Mouse (Mus musculus): Measurements from ENCODE around the gene Armc5. TPM values are rescaled to one million over a fixed set of nuclear protein-coding genes. Genes with fewer than 3 reads are reported as not detected.

Gene Armc5
- total and polyA plus RNA-seq, 3 experiments: 14.6 to 23.7 TPM; not detected in 1

GRCm38 (mm10) chr7:128279750-128280149 lies 42.6 kb downstream of the Armc5 start:
- TF ChIP-seq UBTF (IDR thresholded peaks at IDR 0.05; ENCODE audit: borderline replicate concordance, insufficient read depth, low read depth, low read length): no peak
- no peak for TF ChIP-seq MYC (IDR thresholded peaks at IDR 0.05; ENCODE audit: low read depth, low read length)
- no peak for TF ChIP-seq POLR2A (IDR thresholded peaks at IDR 0.05; ENCODE audit: control insufficient read depth in 1 of 2, insufficient read depth in 1 of 2, low read depth in 1 of 2, low read length in 2 of 2, poor library complexity in 1 of 2)
- Histone ChIP-seq H3K27me3 (ENCODE audit: control insufficient read depth in 1 of 2, insufficient read depth in 2 of 2, low read length in 2 of 2) (no peaks in the 10 kb centered on the region), H3K4me1 (ENCODE audit: control insufficient read depth in 1 of 2, insufficient read depth in 2 of 2, low read length in 2 of 2) (no peaks in the 10 kb centered on the region), H3K27ac (ENCODE audit: control insufficient read depth, low read depth, low read length) (no peak overlapping the region), H3K36me3 (ENCODE audit: control insufficient read depth in 1 of 2, insufficient read depth in 2 of 2, low read length in 2 of 2) (peaks cover 0 to 16% of the 10 kb centered on the region in 2 experiments; a peak in 2 of 4 replicates), H3K9me3 (replicated peaks; ENCODE audit: insufficient read depth, low read length) (no peaks in the 10 kb centered on the region), H3K9ac (ENCODE audit: control insufficient read depth, low read depth, low read length, poor library complexity, severe bottlenecking) (no peak overlapping the region), H3K79me2 (ENCODE audit: control insufficient read depth, insufficient read depth, low read length, poor library complexity) (no peaks in the 10 kb centered on the region), H3K4me3 (ENCODE audit: control insufficient read depth in 1 of 2, insufficient read depth in 1 of 2, low read depth in 2 of 2, low read length in 2 of 2) (no peak overlapping the region)
- DNase-seq (ENCODE audit: low read depth, low spot score): no peak

GRCm38 (mm10) chr7:128281765-128282164 lies 44.6 kb downstream of the Armc5 start:
- no peaks in the 10 kb centered on the region for H3K4me1 ChIP-seq (ENCODE audit: control insufficient read depth in 1 of 2, insufficient read depth in 2 of 2, low read length in 2 of 2)
- H3K4me3 ChIP-seq (ENCODE audit: control insufficient read depth in 1 of 2, insufficient read depth in 1 of 2, low read depth in 2 of 2, low read length in 2 of 2): no peak overlapping the region
- H3K9me3 ChIP-seq (replicated peaks; ENCODE audit: insufficient read depth, low read length): no peaks in the 10 kb centered on the region
- H3K27me3 ChIP-seq (ENCODE audit: control insufficient read depth in 1 of 2, insufficient read depth in 2 of 2, low read length in 2 of 2): no peaks in the 10 kb centered on the region
- peaks cover 0 to 16% of the 10 kb centered on the region in 2 experiments; a peak in 2 of 4 replicates for H3K36me3 ChIP-seq (ENCODE audit: control insufficient read depth in 1 of 2, insufficient read depth in 2 of 2, low read length in 2 of 2)
- no peak overlapping the region for H3K9ac ChIP-seq (ENCODE audit: control insufficient read depth, low read depth, low read length, poor library complexity, severe bottlenecking)
- TF ChIP-seq EP300 (IDR thresholded peaks at IDR 0.05; ENCODE audit: low read depth in 1 of 2, low read length in 2 of 2) (no peak), USF2 (IDR thresholded peaks at IDR 0.05; ENCODE audit: borderline replicate concordance in 1 of 2, insufficient read depth in 1 of 2, low read depth in 1 of 2, low read length in 2 of 2) (no peak), POLR2AphosphoS2 (IDR thresholded peaks at IDR 0.05; ENCODE audit: low read length) (no peak), USF1 (IDR thresholded peaks at IDR 0.05; ENCODE audit: low read depth, low read length) (no peak), MEF2A (IDR thresholded peaks at IDR 0.05; ENCODE audit: extremely low read depth, insufficient replicate concordance, low read depth, low read length, poor library complexity, severe bottlenecking) (no peak), MAZ (IDR thresholded peaks at IDR 0.05; ENCODE audit: low read depth, low read length) (no peak), MYC (IDR thresholded peaks at IDR 0.05; ENCODE audit: low read depth, low read length) (no peak), BHLHE40 (IDR thresholded peaks at IDR 0.05; ENCODE audit: borderline replicate concordance, low read depth, low read length) (no peak), SMC3 (IDR thresholded peaks at IDR 0.05; ENCODE audit: low read depth, low read length) (no peak), JUND (IDR thresholded peaks at IDR 0.05; ENCODE audit: low read depth, low read length) (no peak), ELF1 (IDR thresholded peaks at IDR 0.05; ENCODE audit: low read depth, low read length) (no peak), CHD2 (IDR thresholded peaks at IDR 0.05; ENCODE audit: low read length) (no peak), NRF1 (IDR thresholded peaks at IDR 0.05; ENCODE audit: insufficient read depth, low read depth, low read length, poor library complexity, severe bottlenecking) (no peak)
- no peak overlapping the region for H3K27ac ChIP-seq (ENCODE audit: control insufficient read depth, low read depth, low read length)
- no peak for DNase-seq (ENCODE audit: low read depth, low spot score)
- no peaks in the 10 kb centered on the region for H3K79me2 ChIP-seq (ENCODE audit: control insufficient read depth, insufficient read depth, low read length, poor library complexity)

Data from MEL (cell line).